Mouse (Mus musculus) skeletal muscle tissue, adult 2 months (tissue): Measurements from ENCODE around the gene Oprm1.

Experiments used
- DNase-seq: peaks from one replicate; pipeline ENCODE4 v3.0.0-alpha.2; 2012; ENCODE audit warnings: low read depth, low spot score

The Oprm1 gene

DNA sequence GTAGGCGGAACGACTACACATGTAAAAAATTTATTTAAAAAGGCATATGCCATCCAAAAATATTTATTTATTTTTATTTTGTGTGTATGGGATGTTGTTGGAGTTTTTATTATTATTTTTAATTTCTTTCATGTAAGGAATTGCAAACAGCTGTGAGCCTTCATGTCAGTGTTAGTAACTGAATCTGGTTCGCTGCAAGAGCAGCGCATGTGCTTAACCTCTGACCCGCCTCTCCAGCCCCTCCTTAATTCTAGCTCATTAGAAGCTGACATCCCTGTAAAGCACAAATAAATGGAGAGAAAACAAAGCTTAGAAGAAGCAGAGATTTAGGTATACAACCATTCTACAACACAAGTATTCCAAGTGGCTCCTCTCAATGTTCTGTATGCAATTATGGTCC, 285.6 kb downstream of the Oprm1 start:
- DNase-seq = no peak

DNA sequence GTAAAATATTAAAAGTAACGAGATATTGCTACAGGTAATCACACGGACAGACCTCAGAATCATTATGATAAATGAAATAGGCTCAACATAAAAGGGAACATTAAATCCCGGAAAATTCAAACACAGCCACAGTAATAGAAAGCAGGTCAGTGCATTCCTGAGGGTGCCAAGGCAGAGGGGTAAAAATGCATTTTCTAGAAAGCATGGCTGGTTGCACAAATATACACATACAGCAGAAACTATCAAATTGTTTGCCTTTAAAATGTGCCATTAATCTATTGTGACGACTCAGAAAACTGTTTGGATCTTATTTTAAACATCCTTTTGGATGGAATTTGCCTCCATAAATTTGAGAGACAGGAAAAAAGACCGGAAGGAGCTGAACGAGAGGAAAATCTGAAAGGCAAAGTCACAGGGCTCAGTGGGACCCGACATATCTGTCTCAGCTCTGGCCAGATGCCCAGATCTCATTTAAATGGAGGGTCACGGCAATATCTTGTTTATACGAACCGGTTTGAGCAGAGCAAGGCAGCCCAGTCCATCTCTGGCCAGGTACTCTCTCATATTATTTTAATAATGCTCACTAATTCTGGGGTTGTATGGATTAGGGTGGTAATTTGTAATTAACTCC, 289.1 kb downstream of the Oprm1 start:
- DNase-seq = no peak

DNA sequence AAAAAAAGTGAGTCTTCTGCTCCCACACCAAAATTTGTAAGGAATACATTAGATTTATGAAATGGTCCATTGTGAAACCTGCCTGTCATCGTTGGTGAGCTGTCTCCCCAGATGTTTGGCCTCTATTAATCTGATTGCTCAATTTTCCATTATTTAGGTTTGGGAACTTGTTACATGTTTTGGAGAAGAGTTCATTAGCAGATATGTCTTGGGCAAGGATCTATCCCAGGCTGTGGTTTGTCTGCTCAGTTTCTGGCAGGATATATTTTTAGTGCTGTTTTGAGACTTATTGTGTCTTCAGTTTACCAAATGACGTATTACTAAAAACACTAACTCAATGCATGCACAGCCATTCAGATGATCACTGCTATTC, 289.6 kb downstream of the Oprm1 start:
- DNase-seq = no peak

DNA sequence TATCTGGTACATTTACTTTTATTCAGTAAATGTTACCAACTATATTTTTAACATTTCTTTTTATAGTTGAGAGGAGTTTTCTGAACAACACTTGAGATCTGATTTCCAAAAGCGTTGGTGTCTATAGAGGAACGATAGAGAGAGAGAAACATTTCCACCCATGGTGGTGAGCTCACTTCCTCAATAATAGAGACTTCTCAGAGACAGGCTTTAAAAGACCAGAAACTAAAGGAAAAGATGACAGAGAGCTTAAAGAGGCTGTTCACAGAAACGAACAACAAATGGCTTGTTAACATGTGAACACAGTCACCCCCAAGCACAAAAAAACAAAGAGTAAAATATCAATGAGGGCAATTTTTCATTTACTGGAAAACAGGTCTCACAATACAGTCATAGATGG, 291.6 kb downstream of the Oprm1 start:
- DNase-seq = no peak

DNA sequence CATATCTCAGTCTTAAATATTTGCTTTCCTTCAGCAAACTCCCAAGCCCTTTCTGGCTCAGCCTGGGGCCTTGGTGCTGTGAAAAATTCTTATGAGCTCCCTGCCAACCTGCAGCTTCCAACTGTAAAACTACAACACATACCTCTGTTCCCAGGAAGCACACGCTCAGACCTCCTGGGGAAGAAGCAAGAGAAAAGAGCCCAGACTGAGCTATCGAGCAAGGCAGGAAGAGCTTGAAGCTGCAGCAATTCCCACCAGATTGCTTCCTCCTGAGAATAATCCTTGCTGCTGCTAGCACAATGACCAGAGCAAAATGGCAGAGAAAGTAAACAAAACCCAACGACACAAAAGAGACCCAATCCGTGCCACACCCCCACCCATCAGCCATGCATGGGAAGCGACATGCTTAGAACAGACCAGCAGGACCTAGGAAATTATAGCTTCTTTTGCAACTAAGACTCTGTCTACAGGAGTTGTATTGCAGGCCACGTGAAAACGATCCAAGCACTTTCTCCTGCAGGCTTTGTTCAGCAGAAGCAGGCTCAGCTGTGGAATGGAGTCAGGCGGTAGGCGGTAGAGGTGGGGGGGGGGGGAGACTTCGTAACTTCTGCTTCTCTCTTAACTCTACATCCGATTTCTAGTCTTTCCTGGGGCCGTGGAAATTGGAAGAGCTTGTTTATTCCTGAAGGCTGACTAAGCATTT, 294.2 kb downstream of the Oprm1 start, which contains the start of gene Ipcef1:
Ipcef1 (minus strand) TSS at position 164 of the 703 bp plus-strand sequence.
- DNase-seq = no peak

DNA sequence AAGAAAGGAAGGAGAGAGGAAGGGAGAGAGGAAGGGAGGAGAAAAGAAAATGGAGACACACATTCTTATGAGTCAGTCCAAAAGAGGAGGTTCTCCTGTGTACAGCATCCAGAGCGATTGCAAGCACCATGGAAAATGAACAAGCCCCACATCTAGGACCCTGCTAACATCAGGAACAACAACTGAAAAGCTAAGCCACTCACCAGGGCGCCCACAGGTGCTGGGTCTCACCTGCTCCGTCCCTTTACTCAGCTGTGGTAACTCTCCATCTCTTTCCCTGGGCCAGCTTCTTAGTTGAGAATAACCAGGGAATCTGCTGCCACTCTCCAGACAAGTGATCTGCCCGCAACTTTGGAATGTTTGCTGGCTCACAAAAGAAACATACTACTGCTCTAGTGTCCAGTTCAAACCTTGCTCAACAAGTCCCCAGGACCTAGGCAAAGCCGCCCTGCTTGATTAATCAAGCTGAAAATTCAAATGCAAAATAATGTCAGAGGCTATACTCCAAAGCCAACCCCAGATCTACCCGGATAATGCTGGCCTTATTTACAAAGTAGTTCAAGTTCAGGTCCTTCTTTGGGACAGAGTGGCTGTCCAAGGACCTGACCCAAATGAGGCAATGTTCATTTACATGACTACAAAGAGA, 296.4 kb downstream of the Oprm1 start:
- no peak for DNase-seq

DNA sequence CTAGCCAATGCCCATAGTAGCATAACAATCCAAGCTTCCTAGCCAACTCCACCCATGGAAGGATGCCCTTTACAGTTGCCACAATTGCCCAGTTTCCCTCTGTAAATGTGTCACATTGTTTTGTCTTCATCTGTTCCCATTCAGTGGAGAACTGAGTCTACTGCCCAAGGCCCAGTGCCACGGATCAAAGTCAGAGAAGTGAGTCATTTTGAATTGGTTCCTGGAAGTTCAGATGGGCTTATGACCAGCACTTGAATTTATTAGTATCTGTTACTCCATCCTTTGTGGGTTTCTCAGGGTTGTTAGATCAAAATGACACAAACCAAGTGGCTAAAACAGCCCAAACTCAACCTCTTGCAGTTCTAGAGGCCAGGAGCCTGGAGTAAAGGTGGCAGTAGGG, 299.2 kb downstream of the Oprm1 start:
- no peak for DNase-seq

DNA sequence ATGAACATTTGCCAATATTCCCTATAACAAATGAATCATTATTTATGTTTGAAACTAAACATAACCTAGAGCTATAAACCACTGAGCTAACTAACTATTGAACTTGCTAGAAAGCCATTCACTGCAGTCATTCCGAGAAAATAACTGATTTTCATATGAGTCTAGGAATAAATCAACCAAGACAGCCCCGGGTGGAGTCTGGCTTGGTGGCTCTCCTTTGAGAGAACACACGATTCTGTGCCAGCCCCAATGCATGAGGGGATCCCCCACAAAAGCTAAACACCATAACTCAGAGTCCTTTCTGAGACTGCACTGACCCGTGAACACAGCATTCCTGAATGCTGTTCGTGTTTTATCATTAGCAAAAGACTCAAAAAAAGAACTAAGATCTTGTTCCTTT, 302.0 kb downstream of the Oprm1 start:
- no peak for DNase-seq

DNA sequence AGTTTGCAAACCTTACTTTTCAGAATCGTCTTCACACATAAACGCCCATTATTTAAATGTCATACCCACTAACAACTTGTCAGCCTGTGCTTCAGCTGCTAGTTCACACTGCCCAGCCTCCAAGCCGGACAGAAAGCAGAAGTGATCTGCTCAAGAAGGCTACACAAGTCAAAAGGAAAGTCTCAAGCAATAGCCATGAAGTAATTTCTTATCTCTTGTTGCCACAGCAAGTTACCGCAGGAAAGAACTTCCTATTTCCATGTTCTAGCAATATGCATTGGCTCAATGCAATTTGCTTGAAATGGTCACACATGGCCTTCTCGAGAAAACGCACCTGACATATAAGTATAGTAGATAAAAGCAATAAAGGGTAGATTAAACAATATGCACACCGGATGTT, 304.7 kb downstream of the Oprm1 start:
- DNase-seq = peak; percentile 25

DNA sequence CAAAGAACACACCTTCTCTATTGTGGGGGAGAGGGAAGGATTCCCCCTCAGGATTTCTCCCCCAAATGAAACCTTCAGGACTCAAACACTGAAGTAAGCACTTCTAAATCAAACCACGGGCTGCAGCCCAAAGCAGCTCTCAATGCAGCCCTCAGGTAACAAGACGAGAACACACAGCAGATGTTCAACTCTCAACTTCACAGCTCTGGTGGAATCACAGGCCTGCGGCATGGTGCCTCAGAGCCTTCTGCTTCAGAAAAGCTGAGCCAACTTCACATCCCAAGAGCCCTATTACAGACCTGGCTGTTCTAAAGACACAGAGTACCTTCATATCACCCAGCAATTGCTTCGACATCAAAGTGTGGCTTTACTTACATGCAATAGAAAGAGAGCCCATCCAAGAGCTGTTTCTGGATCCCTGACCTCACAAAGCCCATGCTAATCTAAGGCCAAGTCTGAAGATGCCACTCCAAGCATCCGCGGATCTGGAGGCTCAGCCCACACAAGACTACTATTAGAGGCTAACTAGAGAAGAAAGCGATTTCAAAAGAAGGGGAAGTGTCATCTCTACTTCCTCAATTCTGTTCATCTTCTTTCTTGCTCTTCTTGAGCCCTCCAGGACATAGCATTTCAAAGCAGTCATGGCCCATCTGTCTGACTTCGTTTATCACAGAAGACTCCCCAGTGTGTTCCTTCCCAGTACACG, 305.6 kb downstream of the Oprm1 start:
- peak; percentile 4 for DNase-seq

DNA sequence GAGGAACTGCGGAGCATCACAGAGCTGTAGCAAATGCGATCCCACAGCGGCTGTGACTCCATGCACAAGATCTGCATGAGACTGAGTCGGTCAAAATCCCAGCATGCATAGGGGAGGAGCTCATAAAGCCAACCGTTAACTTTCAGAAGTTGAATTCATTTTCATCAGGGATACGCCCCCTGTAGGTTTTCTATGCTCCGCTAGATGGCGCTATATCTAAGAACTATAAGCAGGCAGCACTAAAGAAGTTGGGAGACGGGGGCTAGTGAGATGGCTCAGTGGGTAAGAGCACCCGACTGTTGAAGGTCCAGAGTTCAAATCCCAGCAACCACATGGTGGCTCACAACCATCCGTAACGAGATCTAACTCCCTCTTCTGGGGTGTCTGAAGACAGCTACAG, 310.3 kb downstream of the Oprm1 start:
- no peak for DNase-seq

DNA sequence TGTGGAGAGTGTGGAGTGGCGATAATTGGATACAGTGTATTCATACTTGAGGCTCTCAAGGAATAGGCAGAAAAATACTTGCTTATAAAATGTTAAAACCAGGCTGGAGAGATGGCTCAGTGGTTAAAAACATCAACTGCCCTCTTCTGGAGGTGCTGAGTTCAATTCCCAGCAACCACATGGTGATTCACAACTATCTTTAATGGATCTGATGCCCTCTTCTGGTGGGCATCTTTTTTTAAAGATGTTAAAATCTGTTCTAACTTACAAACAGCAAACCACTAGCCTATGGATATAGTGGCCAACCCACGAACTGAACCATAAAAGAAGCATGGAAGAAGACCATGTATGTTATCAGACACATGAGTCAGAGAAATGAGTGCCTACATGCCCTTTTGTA, 310.8 kb downstream of the Oprm1 start:
- DNase-seq = no peak

DNA sequence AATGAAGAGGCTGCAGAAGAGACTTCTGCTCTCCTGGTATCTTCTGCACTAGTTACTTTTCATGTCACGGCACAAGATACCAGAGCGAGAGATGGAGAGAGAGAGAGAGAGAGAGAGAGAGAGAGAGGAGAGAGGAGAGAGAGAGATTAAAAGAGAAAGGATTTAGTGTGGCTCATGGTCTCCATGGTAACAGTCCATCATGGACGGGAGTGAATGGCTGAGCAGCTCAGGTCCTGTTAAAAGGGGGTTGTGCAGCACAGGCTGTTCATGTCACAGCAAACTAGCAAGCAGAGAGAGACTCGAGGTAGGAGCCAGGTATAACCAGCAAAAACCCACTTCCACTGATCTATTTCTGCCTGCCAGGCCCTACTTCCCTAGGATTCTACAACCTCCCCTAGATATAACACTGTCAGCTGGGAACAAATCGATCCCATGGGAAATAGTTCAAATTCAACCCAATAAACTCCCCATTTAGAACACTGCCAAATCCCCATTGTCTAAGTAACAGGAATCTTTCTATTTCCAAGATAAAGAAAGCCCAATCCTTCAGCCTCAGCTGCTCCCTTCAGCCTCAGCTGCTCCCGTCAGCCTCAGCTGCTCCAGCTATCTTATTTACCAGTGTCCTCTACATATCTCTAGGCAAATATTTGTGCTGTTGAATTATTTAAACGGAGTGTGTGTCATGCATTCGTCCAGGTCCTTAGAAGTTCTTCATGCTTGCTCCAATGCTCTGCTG, 312.0 kb downstream of the Oprm1 start:
- no peak for DNase-seq

DNA sequence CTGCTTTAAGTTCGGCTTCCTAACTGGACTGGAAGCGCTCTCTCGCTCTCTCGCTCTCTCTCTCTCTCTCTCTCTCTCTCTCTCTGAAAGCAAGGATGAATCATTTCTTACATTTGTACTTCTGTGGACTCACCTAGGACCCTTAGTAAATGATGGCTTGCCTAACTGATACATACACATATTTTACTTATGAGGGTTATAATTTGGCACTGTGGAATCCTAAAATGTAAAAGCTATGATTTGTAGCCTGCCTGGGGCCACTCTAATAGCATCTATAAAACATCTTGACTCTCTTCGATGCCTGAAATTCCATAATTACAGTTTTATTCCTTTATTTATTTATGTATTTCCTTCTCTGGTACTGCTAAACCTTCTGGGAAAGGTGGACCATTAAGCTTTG, 312.6 kb downstream of the Oprm1 start:
- DNase-seq = no peak

DNA sequence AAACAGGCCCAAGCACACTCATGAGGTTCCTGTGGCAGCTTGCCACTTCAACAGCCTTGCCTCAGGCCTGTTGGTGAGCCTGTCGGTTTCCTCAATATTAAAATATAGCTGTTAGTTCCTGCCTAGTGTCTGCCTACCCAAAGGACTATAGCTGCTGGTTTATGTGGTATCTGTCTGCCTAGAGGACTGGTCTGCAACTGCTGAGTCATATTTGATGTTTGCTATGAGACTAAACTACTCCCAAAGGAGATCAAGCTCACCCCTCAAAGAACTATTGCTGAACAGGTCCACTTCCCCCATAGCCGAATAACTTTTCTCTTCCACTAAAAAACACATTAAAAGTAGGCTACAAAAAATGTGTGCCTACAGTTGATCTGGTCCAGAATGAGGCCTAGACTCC, 315.9 kb downstream of the Oprm1 start:
- no peak for DNase-seq

DNA sequence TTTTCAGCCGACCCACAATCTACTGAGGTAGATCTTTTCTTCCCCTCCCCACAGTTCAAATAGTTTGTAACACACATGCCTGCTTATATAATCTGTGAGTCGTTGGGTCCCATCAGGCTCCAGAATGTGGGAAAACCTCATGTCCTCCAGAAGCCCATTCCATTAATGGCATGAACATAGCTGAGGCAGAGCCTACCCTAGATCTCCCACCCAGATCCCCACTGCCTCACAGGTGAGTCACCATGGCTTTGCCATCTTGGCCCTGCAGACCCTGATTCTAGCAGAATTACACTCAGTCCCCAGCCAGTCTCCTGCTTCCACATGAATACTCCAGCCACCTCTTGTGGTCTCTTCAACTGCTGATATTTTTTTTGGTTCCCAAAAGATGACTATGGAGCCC, 317.4 kb downstream of the Oprm1 start:
- no peak for DNase-seq

DNA sequence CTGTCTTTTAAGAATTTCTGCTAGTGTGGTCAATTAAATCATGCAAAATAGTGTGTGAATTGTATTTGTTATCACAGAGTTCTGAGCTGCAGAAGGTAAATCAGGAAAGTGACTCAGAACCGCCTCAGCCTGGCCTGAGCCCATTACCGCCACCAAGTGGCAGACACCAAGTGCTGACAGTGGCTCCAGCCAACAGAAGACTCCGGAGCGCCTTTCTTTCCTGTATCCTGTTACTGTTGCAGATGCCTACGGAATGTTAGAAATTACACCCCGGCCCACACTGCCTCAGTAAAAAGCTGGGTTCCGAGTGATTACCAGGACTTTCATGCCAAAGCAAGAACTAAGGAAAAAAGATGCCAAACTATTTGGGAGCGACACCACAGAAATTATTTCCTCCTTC, 317.9 kb downstream of the Oprm1 start:
- peak; percentile 38 for DNase-seq

DNA sequence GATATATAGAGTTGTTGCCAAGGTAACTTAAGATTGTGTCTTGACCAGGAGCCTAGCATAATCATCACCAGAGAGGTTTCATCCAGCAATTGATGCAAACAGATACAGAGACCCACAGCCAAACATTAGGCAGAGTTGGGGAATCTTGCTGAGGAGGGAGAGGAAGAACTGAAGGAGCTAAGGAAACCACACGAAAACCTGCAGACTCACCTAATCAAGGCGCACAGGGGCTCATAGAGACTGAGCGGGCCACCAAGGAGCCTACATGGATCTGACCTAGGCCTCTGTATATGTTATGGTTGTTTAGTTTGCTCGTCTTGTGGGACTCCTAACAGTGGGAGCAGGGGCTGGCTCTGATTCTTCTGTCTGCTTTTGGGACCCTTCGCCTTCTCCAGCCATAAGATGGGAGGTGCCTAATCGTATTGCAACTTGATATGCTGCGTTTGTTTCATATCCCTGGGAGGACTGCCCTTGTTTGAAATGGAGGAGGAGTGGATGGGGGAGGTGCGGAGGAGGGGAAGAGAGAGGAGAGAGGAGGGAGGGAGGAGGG, 318.4 kb downstream of the Oprm1 start:
- DNase-seq = no peak

DNA sequence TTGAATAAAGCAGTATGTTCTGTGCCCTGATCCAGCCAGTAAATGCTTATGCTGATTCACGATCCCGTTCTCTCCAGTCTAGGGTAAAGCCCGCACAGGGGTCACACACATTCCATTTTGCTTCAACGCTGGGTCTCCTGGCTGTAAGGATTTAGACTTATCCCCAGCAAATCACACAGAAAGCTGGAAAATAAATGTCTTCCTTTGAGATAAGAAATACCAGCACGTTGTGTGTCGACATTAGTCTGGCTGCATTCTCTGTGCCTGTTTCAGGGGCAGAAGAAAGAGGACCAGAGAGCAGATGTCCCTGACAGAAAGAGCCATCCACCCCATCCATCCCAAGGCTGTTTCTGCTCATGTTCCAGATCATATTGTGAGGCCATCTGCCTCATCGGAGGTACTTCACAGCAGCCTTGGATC, 319.1 kb downstream of the Oprm1 start:
- DNase-seq = no peak

DNA sequence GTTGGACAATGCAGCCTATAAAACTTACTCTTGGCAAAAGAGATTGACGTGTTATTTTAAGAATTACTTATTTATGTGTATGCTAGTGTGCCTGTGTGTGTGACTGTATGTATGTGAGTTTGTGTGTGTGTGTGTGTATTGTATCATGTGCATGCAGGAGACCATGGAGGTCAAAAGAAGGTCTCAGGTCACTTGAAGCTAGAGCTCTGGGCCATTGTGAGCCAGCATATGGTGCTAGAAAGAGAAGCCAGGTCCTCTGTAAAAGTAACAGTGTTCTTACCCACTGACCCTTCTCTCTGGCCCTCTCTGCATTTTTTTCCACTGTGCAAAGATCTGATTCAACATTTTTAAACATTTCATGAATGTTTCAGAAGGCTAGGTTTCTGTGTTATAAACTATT, 319.7 kb downstream of the Oprm1 start:
- no peak for DNase-seq
